Mouse (Mus musculus): Measurements from ENCODE around the gene Tle4.
"Not testable (repeated sequence)": the region's sequence is repeated elsewhere in the genome, so short reads cannot be mapped to it uniquely, and the experiment has no call there.

Tle4 gene

GRCm38 (mm10) chr19:14597917-14598689, at the start of gene Tle4:
Gene Tle4, minus strand, starts transcription at chr19:14598051.
- DNase-seq (ENCODE audit: low read depth, low spot score), result peak; percentile 99

- DNase-seq (ENCODE audit: low read depth, low spot score), result peak; percentile 97
Measured at GRCm38 (mm10) chr19:14645666-14646065, 47.8 kb upstream of the Tle4 start.

- DNase-seq (ENCODE audit: low read depth, low spot score), result peak; percentile 89
Measured at GRCm38 (mm10) chr19:14644756-14645155, 46.9 kb upstream of the Tle4 start.

GRCm38 (mm10) chr19:14643091-14643490, 45.2 kb upstream of the Tle4 start:
- DNase-seq (ENCODE audit: low read depth, low spot score), result not testable (repeated sequence)

GRCm38 (mm10) chr19:14642663-14643062, 44.8 kb upstream of the Tle4 start:
- DNase-seq (ENCODE audit: low read depth, low spot score), result peak; percentile 49

GRCm38 (mm10) chr19:14635213-14635928, 37.5 kb upstream of the Tle4 start:
- peak; percentile 88 for DNase-seq (ENCODE audit: low read depth, low spot score)

GRCm38 (mm10) chr19:14623355-14623754, 25.5 kb upstream of the Tle4 start:
- DNase-seq (ENCODE audit: low read depth, low spot score), result peak; percentile 74

- DNase-seq (ENCODE audit: low read depth, low spot score), result no peak
Measured at GRCm38 (mm10) chr19:14620534-14620933, 22.7 kb upstream of the Tle4 start.

GRCm38 (mm10) chr19:14619814-14620213, 22.0 kb upstream of the Tle4 start:
- no peak for DNase-seq (ENCODE audit: low read depth, low spot score)

- DNase-seq (ENCODE audit: low read depth, low spot score), result no peak
Measured at GRCm38 (mm10) chr19:14614816-14615215, 17.0 kb upstream of the Tle4 start.

- DNase-seq (ENCODE audit: low read depth, low spot score), result no peak
Measured at GRCm38 (mm10) chr19:14610542-14611317, 12.9 kb upstream of the Tle4 start.

- DNase-seq (ENCODE audit: low read depth, low spot score), result no peak
Measured at GRCm38 (mm10) chr19:14600841-14601240, 3.0 kb upstream of the Tle4 start.

GRCm38 (mm10) chr19:14600354-14600753, 2.5 kb upstream of the Tle4 start:
- DNase-seq (ENCODE audit: low read depth, low spot score), result no peak

GRCm38 (mm10) chr19:14599851-14600251, 2.0 kb upstream of the Tle4 start:
- DNase-seq (ENCODE audit: low read depth, low spot score), result no peak

GRCm38 (mm10) chr19:14598690-14599288, 938 bp upstream of the Tle4 start:
- DNase-seq (ENCODE audit: low read depth, low spot score), result no peak

GRCm38 (mm10) chr19:14596941-14597916, 622 bp downstream of the Tle4 start:
- DNase-seq (ENCODE audit: low read depth, low spot score), result peak; percentile 84

GRCm38 (mm10) chr19:14596358-14596940, 1.4 kb downstream of the Tle4 start:
- DNase-seq (ENCODE audit: low read depth, low spot score), result peak; percentile 29

GRCm38 (mm10) chr19:14595390-14595997, 2.4 kb downstream of the Tle4 start:
- DNase-seq (ENCODE audit: low read depth, low spot score), result no peak

GRCm38 (mm10) chr19:14594537-14594936, 3.3 kb downstream of the Tle4 start:
- no peak for DNase-seq (ENCODE audit: low read depth, low spot score)
